ENCODE assay signal across 10 mouse cellular contexts in the genomic region with DNA sequence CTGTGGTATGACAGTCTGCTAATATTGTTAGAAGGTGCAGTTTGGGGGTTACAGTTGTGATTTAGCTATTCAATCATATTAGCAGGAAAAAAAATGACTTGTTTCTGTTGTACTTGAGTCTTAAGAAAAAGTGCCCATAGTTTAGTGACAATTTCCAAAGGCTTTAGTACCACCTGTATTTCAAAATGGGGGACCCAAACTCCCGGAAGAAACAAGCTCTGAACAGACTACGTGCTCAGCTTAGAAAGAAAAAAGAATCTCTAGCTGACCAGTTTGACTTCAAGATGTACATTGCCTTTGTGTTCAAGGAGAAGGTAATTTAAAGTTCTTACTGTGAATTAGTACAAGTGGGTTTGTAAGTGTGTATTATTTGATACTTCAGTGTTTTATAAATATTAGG. TPM values are rescaled to one million over a fixed set of nuclear protein-coding genes. Genes with fewer than 3 reads are reported as not detected.
DNase-seq lines count a peak whose midpoint lies in the region; ATAC-seq and TF ChIP-seq lines count a peak whose summit lies in the region.
"Had no signal": no experiment of that assay in that cellular context is flagged by ENCODE, and none has a peak within 500 bp of the region (broad histone marks: within the 10 kb centered on the region; RNA-seq: fewer than 3 reads in every experiment).

No protein-coding gene starts in this region.

- H3K27ac ChIP-seq in testis, adult 2 months (ENCODE audit: control insufficient read depth, insufficient read depth, low read depth, low read length), result no peak overlapping the region
- no peak overlapping the region for H3K27ac ChIP-seq in limb, embryonic 15.5 days
- no peak overlapping the region for H3K27ac ChIP-seq in stomach, postnatal 0 days (replicated peaks)

- H3K4me3 ChIP-seq in erythroblast, embryonic 14.5 days (replicated peaks), result peak overlapping the region; percentile 79
- H3K4me3 ChIP-seq in testis, adult 2 months (ENCODE audit: control insufficient read depth, low read depth, low read length), result peak overlapping the region; percentile 98; the same call in 1 of the 2 replicates
- H3K4me3 ChIP-seq in limb, embryonic 15.5 days, result peak overlapping the region; percentile 95
- peak overlapping the region; percentile 97 for H3K4me3 ChIP-seq in stomach, postnatal 0 days (ENCODE audit: low read depth, low read length)

- TF ChIP-seq EP300 in stomach, postnatal 0 days (optimal IDR thresholded peaks at IDR 0.05), result no peak

- H3K36me3 ChIP-seq in erythroblast, embryonic 14.5 days (ENCODE audit: control insufficient read depth), result peaks cover 55% of the 10 kb centered on the region
- H3K36me3 ChIP-seq in testis, adult 2 months (ENCODE audit: control insufficient read depth, insufficient read depth, low read length), result no peaks in the 10 kb centered on the region
- peaks cover 14% of the 10 kb centered on the region; the same call in 1 of the 2 replicates for H3K36me3 ChIP-seq in limb, embryonic 15.5 days
- peaks cover 4% of the 10 kb centered on the region; the same call in 1 of the 2 replicates for H3K36me3 ChIP-seq in stomach, postnatal 0 days (ENCODE audit: control insufficient read depth, insufficient read depth, low read length)

- no peaks in the 10 kb centered on the region for H3K27me3 ChIP-seq in erythroblast, embryonic 14.5 days (ENCODE audit: control insufficient read depth)
- no peaks in the 10 kb centered on the region for H3K27me3 ChIP-seq in testis, adult 2 months (ENCODE audit: control insufficient read depth, insufficient read depth, low read length)
- H3K27me3 ChIP-seq in limb, embryonic 15.5 days, result no peaks in the 10 kb centered on the region
- no peaks in the 10 kb centered on the region for H3K27me3 ChIP-seq in stomach, postnatal 0 days (ENCODE audit: control insufficient read depth, insufficient read depth, low read length)

- ATAC-seq in erythroblast, adult 5-6 weeks (replicated peaks; ENCODE audit: low FRiP score, poor library complexity, severe bottlenecking), result no peak
- ATAC-seq in limb, embryonic 15.5 days (ENCODE audit: insufficient number of reproducible peaks, low FRiP score, low TSS enrichment, low read depth), result no peak
- no peak for ATAC-seq in stomach, postnatal 0 days (ENCODE audit: low FRiP score, low TSS enrichment)

- H3K4me1 ChIP-seq in erythroblast, embryonic 14.5 days (ENCODE audit: control insufficient read depth), result peaks cover 37% of the 10 kb centered on the region
- peaks cover 5% of the 10 kb centered on the region for H3K4me1 ChIP-seq in testis, adult 2 months (ENCODE audit: control insufficient read depth, insufficient read depth, low read length)
- peaks cover 16% of the 10 kb centered on the region; the same call in 1 of the 2 replicates for H3K4me1 ChIP-seq in limb, embryonic 15.5 days
- H3K4me1 ChIP-seq in stomach, postnatal 0 days (replicated peaks; ENCODE audit: control insufficient read depth, insufficient read depth), result no peaks in the 10 kb centered on the region

- H3K9ac ChIP-seq in limb, embryonic 15.5 days, result no peak overlapping the region
- H3K9ac ChIP-seq in stomach, postnatal 0 days (ENCODE audit: low read length), result peak overlapping the region; percentile 13; the same call in 1 of the 2 replicates

- 29% methylated on average over 2 of the region's 2 CpGs for WGBS in limb, embryonic 15.5 days
- 4% methylated on average over 2 of the region's 2 CpGs for WGBS in stomach, postnatal 0 days

- DNase-seq in testis, postnatal 10 days (ENCODE audit: low spot score), result no peak
- no peak for DNase-seq in stomach, postnatal 0 days (ENCODE audit: low spot score)
- no peak for DNase-seq in ovary, postnatal 10 days (ENCODE audit: low spot score)
- no peak for DNase-seq in gastrocnemius, adult 8-10 months (ENCODE audit: low spot score in 2 of 2)

- no peak for TF ChIP-seq POLR2A in testis, adult 2 months (IDR thresholded peaks at IDR 0.05; ENCODE audit: control insufficient read depth, low read depth, low read length)

- TF ChIP-seq CTCF in testis, adult 2 months (IDR thresholded peaks at IDR 0.05; ENCODE audit: control insufficient read depth, insufficient read depth, insufficient replicate concordance, low read depth, low read length), result no peak
- no peak for TF ChIP-seq CTCF in stomach, postnatal 0 days (IDR thresholded peaks at IDR 0.05; ENCODE audit: low read depth)

- H3K4me2 ChIP-seq in limb, embryonic 15.5 days, result peak overlapping the region; percentile 75
- peak overlapping the region; percentile 88 for H3K4me2 ChIP-seq in stomach, postnatal 0 days (replicated peaks; ENCODE audit: low read depth)

- H3K9me3 ChIP-seq in erythroblast, embryonic 14.5 days (ENCODE audit: control insufficient read depth, low read length), result no peaks in the 10 kb centered on the region
- no peaks in the 10 kb centered on the region for H3K9me3 ChIP-seq in limb, embryonic 15.5 days
- H3K9me3 ChIP-seq in stomach, postnatal 0 days (ENCODE audit: control insufficient read depth, low read length), result no peaks in the 10 kb centered on the region

RNA-seq across cellular contexts. Expression of a gene that starts 1.7 kb away (rescaled TPM):
- 5.3 and 6.0 TPM in 2 replicates for polyA plus RNA-seq in erythroblast, embryonic 14.5 days (2012)
- 110 and 132 TPM in 2 replicates for total RNA-seq in erythroblast, adult 5-6 weeks (2015; ENCODE audit: low replicate concordance)
- 106 and 118 TPM in 2 replicates for total RNA-seq in erythroblast, adult 5-6 weeks (2017; ENCODE audit: low replicate concordance)
- 51.9 and 60.0 TPM in 2 replicates for polyA plus RNA-seq in testis, adult 2 months (2012; rRNA removed)
- polyA plus RNA-seq in limb, embryonic 15.5 days (2015; fragmentation: Nextera tagmentation; extraction: Ambion mirVana), result 14.1 and 15.0 TPM in 2 replicates
- 11.0 and 11.1 TPM in 2 replicates for polyA plus RNA-seq in stomach, postnatal 0 days (2015; fragmentation: Nextera tagmentation; extraction: Ambion mirVana)
- total RNA-seq in gastrocnemius, adult 8-10 months (2022), result 10 to 100 TPM; 45.0 to 68.9 (median 57.9) TPM

RNA-seq across cellular contexts. Expression of a gene that starts 28.1 kb away (rescaled TPM):
- polyA plus RNA-seq in erythroblast, embryonic 14.5 days (2012), result 3.5 and 5.2 TPM in 2 replicates
- total RNA-seq in erythroblast, adult 5-6 weeks (2015; ENCODE audit: low replicate concordance), result 27.8 and 32.5 TPM in 2 replicates
- 12.4 and 17.3 TPM in 2 replicates for total RNA-seq in erythroblast, adult 5-6 weeks (2017; ENCODE audit: low replicate concordance)
- 8.4 and 10.2 TPM in 2 replicates for polyA plus RNA-seq in testis, adult 2 months (2012; rRNA removed)
- 66.3 and 75.3 TPM in 2 replicates for polyA plus RNA-seq in limb, embryonic 15.5 days (2015; fragmentation: Nextera tagmentation; extraction: Ambion mirVana)
- 111 and 117 TPM in 2 replicates for polyA plus RNA-seq in stomach, postnatal 0 days (2015; fragmentation: Nextera tagmentation; extraction: Ambion mirVana)
- 100 to 1,000 TPM; 129 to 137 (median 136) TPM for total RNA-seq in gastrocnemius, adult 8-10 months (2022)

RNA-seq across cellular contexts. Expression of a gene that starts 28.3 kb away (rescaled TPM):
- polyA plus RNA-seq in erythroblast, embryonic 14.5 days (2012), result 2.3 and 3.1 TPM in 2 replicates
- total RNA-seq in erythroblast, adult 5-6 weeks (2015; ENCODE audit: low replicate concordance), result 16.3 and 25.7 TPM in 2 replicates
- total RNA-seq in erythroblast, adult 5-6 weeks (2017; ENCODE audit: low replicate concordance), result 16.3 and 17.6 TPM in 2 replicates
- 16.3 and 21.0 TPM in 2 replicates for polyA plus RNA-seq in testis, adult 2 months (2012; rRNA removed)
- polyA plus RNA-seq in limb, embryonic 15.5 days (2015; fragmentation: Nextera tagmentation; extraction: Ambion mirVana), result 44.3 and 46.2 TPM in 2 replicates
- polyA plus RNA-seq in stomach, postnatal 0 days (2015; fragmentation: Nextera tagmentation; extraction: Ambion mirVana), result 21.6 and 22.0 TPM in 2 replicates
- total RNA-seq in gastrocnemius, adult 8-10 months (2022), result 1 to 10 TPM; 7.2 to 9.8 (median 8.1) TPM

RNA-seq across cellular contexts. Expression of a gene that starts 41.5 kb away (rescaled TPM):
- polyA plus RNA-seq in erythroblast, embryonic 14.5 days (2012), result 1.7 and 1.8 TPM in 2 replicates
- total RNA-seq in erythroblast, adult 5-6 weeks (2015; ENCODE audit: low replicate concordance), result 87.6 and 105 TPM in 2 replicates
- total RNA-seq in erythroblast, adult 5-6 weeks (2017; ENCODE audit: low replicate concordance), result 108 and 135 TPM in 2 replicates
- 10.0 and 11.0 TPM in 2 replicates for polyA plus RNA-seq in testis, adult 2 months (2012; rRNA removed)
- 72.6 and 73.7 TPM in 2 replicates for polyA plus RNA-seq in limb, embryonic 15.5 days (2015; fragmentation: Nextera tagmentation; extraction: Ambion mirVana)
- polyA plus RNA-seq in stomach, postnatal 0 days (2015; fragmentation: Nextera tagmentation; extraction: Ambion mirVana), result 39.6 and 43.3 TPM in 2 replicates
- 1 to 10 TPM; 3.1 to 4.9 (median 4.0) TPM for total RNA-seq in gastrocnemius, adult 8-10 months (2022)

RNA-seq across cellular contexts. Expression of a gene that starts 41.7 kb away (rescaled TPM):
- not detected in 2 replicates for polyA plus RNA-seq in erythroblast, embryonic 14.5 days (2012)
- 0.21 TPM in 1 of 2 replicates, not detected in the other for total RNA-seq in erythroblast, adult 5-6 weeks (2015; ENCODE audit: low replicate concordance)
- 0.14 and 0.34 TPM in 2 replicates for total RNA-seq in erythroblast, adult 5-6 weeks (2017; ENCODE audit: low replicate concordance)
- 1.5 and 1.6 TPM in 2 replicates for polyA plus RNA-seq in testis, adult 2 months (2012; rRNA removed)
- 0.04 and 0.06 TPM in 2 replicates for polyA plus RNA-seq in limb, embryonic 15.5 days (2015; fragmentation: Nextera tagmentation; extraction: Ambion mirVana)
- polyA plus RNA-seq in stomach, postnatal 0 days (2015; fragmentation: Nextera tagmentation; extraction: Ambion mirVana), result 0.19 and 0.58 TPM in 2 replicates
- not detected for total RNA-seq in gastrocnemius, adult 8-10 months (2022)
- total RNA-seq: common myeloid progenitor, adult 5-6 weeks; megakaryocyte progenitor cell, adult 5-6 weeks had no signal
